Mouse (Mus musculus) kidney, embryonic 15.5 days (tissue): ENCODE results near the gene Kpna4. TPM values are rescaled to one million over a fixed set of nuclear protein-coding genes. Genes with fewer than 3 reads are reported as not detected.

ENCODE experiments used
- ATAC-seq: fragments of 200-750 bp; cut with Nextera tagmentation; replicated peaks from 2 replicates; pipeline ENCODE4 v1.8.0; 2017; ENCODE audit warnings: moderate TSS enrichment; ENCODE audit not compliant: low FRiP score
- H3K27ac ChIP-seq: fragments of 300-500 bp; sonication (generic); 2 replicates; pipeline ENCODE4 v1.5.1; 2015; ENCODE audit warnings: mild to moderate bottlenecking, inconsistent platforms
- H3K27me3 ChIP-seq: fragments of 300-500 bp; sonication (generic); 2 replicates; pipeline ENCODE4 v1.6.1; 2015; ENCODE audit warnings: inconsistent platforms
- H3K36me3 ChIP-seq: fragments of 300-500 bp; sonication (generic); 2 replicates; pipeline ENCODE4 v1.6.1; 2015; ENCODE audit warnings: inconsistent platforms
- H3K4me1 ChIP-seq: fragments of 300-500 bp; sonication (generic); 2 replicates; pipeline ENCODE4 v1.6.1; 2015; ENCODE audit warnings: inconsistent platforms
- H3K4me2 ChIP-seq: fragments of 300-500 bp; sonication (generic); 2 replicates; pipeline ENCODE4 v1.6.1; 2015; ENCODE audit warnings: moderate library complexity, mild to moderate bottlenecking, inconsistent platforms
- H3K4me3 ChIP-seq: fragments of 300-500 bp; sonication (generic); replicated peaks from 2 replicates; pipeline ENCODE4 v1.5.1; 2015; ENCODE audit warnings: mild to moderate bottlenecking, inconsistent platforms
- H3K9ac ChIP-seq: fragments of 300-500 bp; sonication (generic); 2 replicates; pipeline ENCODE4 v1.6.1; 2015; ENCODE audit warnings: mild to moderate bottlenecking, inconsistent platforms
- H3K9me3 ChIP-seq: fragments of 300-500 bp; sonication (generic); replicated peaks from 2 replicates; pipeline ENCODE4 v1.6.1; 2016; ENCODE audit warnings: inconsistent platforms
- WGBS: fragments of 180-500 bp; shearing (Covaris S2); methylation state at CpG from one replicate; pipeline ENCODE4 v1.1.7; 2015; ENCODE audit warnings: mixed read lengths; 5-methylcytosine and 5-hydroxymethylcytosine counted together
- polyA plus RNA-seq: library from polyadenylated mRNA; unstranded; fragments of >200 nt; fragmentation: Nextera tagmentation; extraction: Ambion mirVana; gene quantifications from 2 replicates; pipeline ENCODE4 v1.2.1, GENCODE M21; 2015

The Kpna4 gene
- polyA plus RNA-seq, 1 experiment from 2014 or later, result 31.2 TPM

- 51% methylated on average over 1 of the region's 1 CpGs for WGBS
- ATAC-seq, result no peak
- no peak overlapping the region for H3K27ac ChIP-seq
- H3K9me3 ChIP-seq, result no peaks in the 10 kb centered on the region
- no peaks in the 10 kb centered on the region for H3K36me3 ChIP-seq
- no peak overlapping the region for H3K9ac ChIP-seq
- H3K4me3 ChIP-seq, result no peak overlapping the region
- no peak overlapping the region for H3K4me2 ChIP-seq
- H3K4me1 ChIP-seq, result no peaks in the 10 kb centered on the region
- no peaks in the 10 kb centered on the region for H3K27me3 ChIP-seq
Measured at GRCm38 (mm10) chr3:69064005-69064404, 62.9 kb downstream of the Kpna4 start.

GRCm38 (mm10) chr3:69062764-69063163, 64.1 kb downstream of the Kpna4 start:
- Histone ChIP-seq H3K9ac (no peak overlapping the region), H3K4me3 (no peak overlapping the region), H3K9me3 (no peaks in the 10 kb centered on the region), H3K36me3 (no peaks in the 10 kb centered on the region), H3K4me1 (no peaks in the 10 kb centered on the region), H3K27ac (no peak overlapping the region), H3K4me2 (no peak overlapping the region), H3K27me3 (no peaks in the 10 kb centered on the region)
- no peak for ATAC-seq
- WGBS, result 89% methylated on average over 1 of the region's 1 CpGs

GRCm38 (mm10) chr3:69060672-69061071, 66.2 kb downstream of the Kpna4 start:
- Histone ChIP-seq H3K4me3 (no peak overlapping the region), H3K4me1 (no peaks in the 10 kb centered on the region), H3K27me3 (no peaks in the 10 kb centered on the region), H3K9ac (no peak overlapping the region), H3K4me2 (no peak overlapping the region), H3K27ac (no peak overlapping the region), H3K36me3 (no peaks in the 10 kb centered on the region), H3K9me3 (no peaks in the 10 kb centered on the region)
- WGBS, result 93% methylated on average over 4 of the region's 4 CpGs
- ATAC-seq, result no peak

- no peaks in the 10 kb centered on the region for H3K9me3 ChIP-seq
- H3K27me3 ChIP-seq, result no peaks in the 10 kb centered on the region
- no peaks in the 10 kb centered on the region for H3K36me3 ChIP-seq
- no peak for ATAC-seq
- no peaks in the 10 kb centered on the region for H3K4me1 ChIP-seq
- H3K4me2 ChIP-seq, result no peak overlapping the region
- no peak overlapping the region for H3K9ac ChIP-seq
- 86% methylated on average over 3 of the region's 3 CpGs for WGBS
- no peak overlapping the region for H3K27ac ChIP-seq
- H3K4me3 ChIP-seq, result no peak overlapping the region
Measured at GRCm38 (mm10) chr3:69055871-69056270, 71.0 kb downstream of the Kpna4 start.

- Histone ChIP-seq H3K36me3 (no peaks in the 10 kb centered on the region), H3K9me3 (no peaks in the 10 kb centered on the region), H3K4me2 (no peak overlapping the region), H3K4me1 (no peaks in the 10 kb centered on the region), H3K4me3 (no peak overlapping the region), H3K9ac (no peak overlapping the region), H3K27me3 (no peaks in the 10 kb centered on the region), H3K27ac (no peak overlapping the region)
- ATAC-seq, result peak; percentile 91; the same call in 1 of the 2 replicates
- 83% methylated on average over 7 of the region's 7 CpGs for WGBS
Measured at GRCm38 (mm10) chr3:69054760-69055432, 72.0 kb downstream of the Kpna4 start.

GRCm38 (mm10) chr3:69051894-69052293, 75.0 kb downstream of the Kpna4 start:
- no peak overlapping the region for H3K4me3 ChIP-seq
- no peaks in the 10 kb centered on the region for H3K9me3 ChIP-seq
- H3K4me1 ChIP-seq, result no peaks in the 10 kb centered on the region
- H3K27me3 ChIP-seq, result no peaks in the 10 kb centered on the region
- H3K4me2 ChIP-seq, result no peak overlapping the region
- H3K9ac ChIP-seq, result no peak overlapping the region
- no peaks in the 10 kb centered on the region for H3K36me3 ChIP-seq
- no peak for ATAC-seq
- 89% methylated on average over 11 of the region's 11 CpGs for WGBS
- no peak overlapping the region for H3K27ac ChIP-seq

- Histone ChIP-seq H3K27ac (no peak overlapping the region), H3K4me3 (no peak overlapping the region), H3K36me3 (no peaks in the 10 kb centered on the region), H3K4me1 (peaks cover 8% of the 10 kb centered on the region), H3K9me3 (no peaks in the 10 kb centered on the region), H3K9ac (no peak overlapping the region), H3K4me2 (no peak overlapping the region), H3K27me3 (no peaks in the 10 kb centered on the region)
- WGBS, result 84% methylated on average over 6 of the region's 6 CpGs
- ATAC-seq, result no peak
Measured at GRCm38 (mm10) chr3:69049011-69049410, 77.9 kb downstream of the Kpna4 start.

GRCm38 (mm10) chr3:69047684-69048083, 79.2 kb downstream of the Kpna4 start:
- H3K4me2 ChIP-seq, result no peak overlapping the region
- 81% methylated on average over 4 of the region's 4 CpGs for WGBS
- no peaks in the 10 kb centered on the region for H3K27me3 ChIP-seq
- no peaks in the 10 kb centered on the region for H3K36me3 ChIP-seq
- no peaks in the 10 kb centered on the region for H3K9me3 ChIP-seq
- no peak overlapping the region for H3K9ac ChIP-seq
- H3K27ac ChIP-seq, result no peak overlapping the region
- H3K4me1 ChIP-seq, result peaks cover 13% of the 10 kb centered on the region
- ATAC-seq, result no peak
- no peak overlapping the region for H3K4me3 ChIP-seq

- no peak for ATAC-seq
- Histone ChIP-seq H3K9me3 (no peaks in the 10 kb centered on the region), H3K27ac (no peak overlapping the region), H3K36me3 (no peaks in the 10 kb centered on the region), H3K9ac (no peak overlapping the region), H3K4me3 (no peak overlapping the region), H3K27me3 (no peaks in the 10 kb centered on the region), H3K4me2 (no peak overlapping the region), H3K4me1 (peaks cover 18% of the 10 kb centered on the region)
- WGBS, result 74% methylated on average over 4 of the region's 4 CpGs
Measured at GRCm38 (mm10) chr3:69046509-69046908, 80.4 kb downstream of the Kpna4 start.

- peak overlapping the region; percentile 87 for H3K4me2 ChIP-seq
- H3K4me3 ChIP-seq, result peak overlapping the region; percentile 94
- peak overlapping the region; percentile 97 for H3K27ac ChIP-seq
- H3K27me3 ChIP-seq, result no peaks in the 10 kb centered on the region
- peak overlapping the region; percentile 71; the same call in 1 of the 2 replicates for H3K9ac ChIP-seq
- ATAC-seq, result no peak
- no peaks in the 10 kb centered on the region for H3K9me3 ChIP-seq
- H3K36me3 ChIP-seq, result peaks cover 8% of the 10 kb centered on the region
- H3K4me1 ChIP-seq, result peaks cover 21% of the 10 kb centered on the region
- WGBS, result 20% methylated on average over 13 of the region's 13 CpGs
Measured at GRCm38 (mm10) chr3:69045750-69046149, 81.2 kb downstream of the Kpna4 start.

GRCm38 (mm10) chr3:69045400-69045703, 81.6 kb downstream of the Kpna4 start:
- WGBS, result 1% methylated on average over 9 of the region's 9 CpGs
- Histone ChIP-seq H3K4me1 (peaks cover 25% of the 10 kb centered on the region), H3K27me3 (no peaks in the 10 kb centered on the region), H3K36me3 (peaks cover 12% of the 10 kb centered on the region), H3K9me3 (no peaks in the 10 kb centered on the region), H3K27ac (peak overlapping the region; percentile 97), H3K4me2 (peak overlapping the region; percentile 87), H3K9ac (peak overlapping the region; percentile 71), H3K4me3 (peak overlapping the region; percentile 94)
- ATAC-seq, result no peak

GRCm38 (mm10) chr3:69044645-69045399, 82.1 kb downstream of the Kpna4 start, which contains the start of gene Trim59:
Gene Trim59 (minus strand): TSS chr3:69044755.
- Histone ChIP-seq H3K9ac (peak within 1 kb of the TSS; percentile 90), H3K9me3 (no peaks in the 10 kb centered on the region), H3K27ac (peak within 1 kb of the TSS; percentile 97), H3K4me3 (peak within 1 kb of the TSS; percentile 94), H3K4me1 (peaks cover 28% of the 10 kb centered on the region), H3K4me2 (peak within 1 kb of the TSS; percentile 87), H3K36me3 (peaks cover 16% of the 10 kb centered on the region), H3K27me3 (no peaks in the 10 kb centered on the region)
- WGBS, result under 1% methylated on average over 80 of the region's 80 CpGs
- ATAC-seq, result peak; percentile 97
